Mouse (Mus musculus): ENCODE measurements at regions not wholly inside any gene's neighbourhood (a gene's known extent, or its start where the extent isn't known, plus 50 kb on each side); places are given as distances from the start of the nearest gene placed in this dataset.

- Histone ChIP-seq H3K4me1 (ENCODE audit: control insufficient read depth, insufficient read depth, low read length) (no peaks in the 10 kb centered on the region), H3K27ac (replicated peaks; ENCODE audit: low read depth, low read length) (no peak overlapping the region), H3K9me3 (ENCODE audit: control insufficient read depth, low read length) (0 out of 2 replicates have a peak, but pooled peaks cover 3% of the 10 kb centered on the region), H3K27me3 (replicated peaks; ENCODE audit: control insufficient read depth, insufficient read depth, low read length) (no peaks in the 10 kb centered on the region), H3K4me2 (ENCODE audit: low read depth, low read length) (no peak overlapping the region), H3K36me3 (ENCODE audit: control insufficient read depth, insufficient read depth, low read length) (no peaks in the 10 kb centered on the region), H3K9ac (ENCODE audit: low read depth, low read length) (no peak overlapping the region), H3K4me3 (ENCODE audit: low read depth, low read length) (no peak overlapping the region)
- WGBS = 87% methylated on average over 4 of the region's 4 CpGs
- no peak for DNase-seq (ENCODE audit: low spot score)
- ATAC-seq (ENCODE audit: low read depth) = no peak
Measured at GRCm38 (mm10) chr14:62043117-62043422, 249.3 kb upstream of the Rnaseh2b start.

GRCm38 (mm10) chr14:62050941-62051340 lies 241.4 kb upstream of the Rnaseh2b start:
- 88% methylated on average over 6 of the region's 6 CpGs for WGBS
- Histone ChIP-seq H3K9ac (ENCODE audit: low read depth, low read length) (no peak overlapping the region), H3K9me3 (ENCODE audit: control insufficient read depth, low read length) (peaks cover 11% of the 10 kb centered on the region; the same call in 1 of the 2 replicates), H3K4me3 (ENCODE audit: low read depth, low read length) (no peak overlapping the region), H3K4me2 (ENCODE audit: low read depth, low read length) (no peak overlapping the region), H3K27ac (replicated peaks; ENCODE audit: low read depth, low read length) (no peak overlapping the region), H3K36me3 (ENCODE audit: control insufficient read depth, insufficient read depth, low read length) (no peaks in the 10 kb centered on the region), H3K4me1 (ENCODE audit: control insufficient read depth, insufficient read depth, low read length) (peaks cover 6% of the 10 kb centered on the region; the same call in 1 of the 2 replicates), H3K27me3 (replicated peaks; ENCODE audit: control insufficient read depth, insufficient read depth, low read length) (no peaks in the 10 kb centered on the region)
- ATAC-seq (ENCODE audit: low read depth) (no peak), DNase-seq (ENCODE audit: low spot score) (no peak)

DNA sequence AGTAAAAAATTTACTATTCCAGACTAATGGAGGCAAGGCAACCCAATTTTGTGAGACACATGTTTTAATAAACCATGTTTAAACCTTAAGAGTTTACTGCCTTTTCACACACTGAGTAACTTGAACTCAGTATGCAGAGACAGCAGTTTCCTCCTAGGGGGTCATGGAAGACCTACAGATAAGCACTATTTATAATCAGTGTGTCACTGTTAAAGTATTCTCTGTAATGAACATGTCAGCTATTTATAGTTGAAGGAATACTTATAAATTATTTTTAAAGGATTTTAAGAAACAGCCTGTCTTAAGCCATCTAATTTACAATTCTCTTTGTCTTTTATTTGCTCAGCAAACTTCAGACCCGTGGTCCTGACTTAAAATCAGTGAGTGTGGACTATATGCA lies 240.5 kb upstream of the Rnaseh2b start:
- Histone ChIP-seq H3K4me1 (ENCODE audit: control insufficient read depth, insufficient read depth, low read length) (peaks cover 8% of the 10 kb centered on the region), H3K27me3 (replicated peaks; ENCODE audit: control insufficient read depth, insufficient read depth, low read length) (no peaks in the 10 kb centered on the region), H3K9me3 (ENCODE audit: control insufficient read depth, low read length) (peaks cover 11% of the 10 kb centered on the region; the same call in 1 of the 2 replicates), H3K36me3 (ENCODE audit: control insufficient read depth, insufficient read depth, low read length) (no peaks in the 10 kb centered on the region), H3K27ac (replicated peaks; ENCODE audit: low read depth, low read length) (no peak overlapping the region), H3K9ac (ENCODE audit: low read depth, low read length) (no peak overlapping the region), H3K4me2 (ENCODE audit: low read depth, low read length) (no peak overlapping the region), H3K4me3 (ENCODE audit: low read depth, low read length) (no peak overlapping the region)
- ATAC-seq (ENCODE audit: low read depth) (no peak), DNase-seq (ENCODE audit: low spot score) (no peak)
- WGBS = 61% methylated on average over 1 of the region's 1 CpGs

GRCm38 (mm10) chr14:62053004-62053403 lies 239.4 kb upstream of the Rnaseh2b start:
- H3K27ac ChIP-seq (replicated peaks; ENCODE audit: low read depth, low read length) = peak overlapping the region; percentile 44

DNA sequence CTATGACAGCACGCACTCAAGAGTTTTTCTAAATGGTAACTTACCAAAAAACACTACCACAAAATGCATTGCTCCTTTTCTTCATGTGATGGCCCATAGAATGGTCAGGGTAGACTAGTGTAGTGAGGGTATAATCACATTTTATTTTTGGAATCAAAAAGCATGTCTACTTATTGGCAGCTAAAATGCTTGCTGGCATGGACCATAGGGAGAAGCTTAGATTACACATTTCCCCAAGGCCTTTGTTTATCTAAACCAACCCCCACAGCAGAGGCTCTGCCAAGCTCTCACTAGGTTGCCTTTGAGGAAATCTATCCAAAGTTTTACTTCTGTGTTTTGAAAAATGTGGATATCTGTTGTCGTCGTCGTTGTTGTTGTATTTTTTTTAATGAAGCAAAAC lies 235.3 kb upstream of the Rnaseh2b start:
- Histone ChIP-seq H3K9ac (ENCODE audit: low read depth, low read length) (no peak overlapping the region), H3K36me3 (ENCODE audit: control insufficient read depth, insufficient read depth, low read length) (no peaks in the 10 kb centered on the region), H3K27ac (replicated peaks; ENCODE audit: low read depth, low read length) (peak overlapping the region; percentile 35; the same call in 1 of the 2 replicates), H3K27me3 (replicated peaks; ENCODE audit: control insufficient read depth, insufficient read depth, low read length) (no peaks in the 10 kb centered on the region), H3K9me3 (ENCODE audit: control insufficient read depth, low read length) (peaks cover 11% of the 10 kb centered on the region; the same call in 1 of the 2 replicates), H3K4me1 (ENCODE audit: control insufficient read depth, insufficient read depth, low read length) (peaks cover 12% of the 10 kb centered on the region), H3K4me2 (ENCODE audit: low read depth, low read length) (no peak overlapping the region), H3K4me3 (ENCODE audit: low read depth, low read length) (no peak overlapping the region)
- ATAC-seq (ENCODE audit: low read depth) (peak; percentile 62; the same call in 1 of the 2 replicates), DNase-seq (ENCODE audit: low spot score) (peak; percentile 89)
- 49% methylated on average over 4 of the region's 4 CpGs for WGBS

More at GRCm38 (mm10) chr14:62053004-62053403, 239.4 kb upstream of the Rnaseh2b start:
- no peak overlapping the region for H3K4me2 ChIP-seq (ENCODE audit: low read depth, low read length)
- DNase-seq (ENCODE audit: low spot score) = peak; percentile 24
- WGBS = 46% methylated on average over 6 of the region's 6 CpGs
- H3K4me1 ChIP-seq (ENCODE audit: control insufficient read depth, insufficient read depth, low read length) = peaks cover 12% of the 10 kb centered on the region
- H3K36me3 ChIP-seq (ENCODE audit: control insufficient read depth, insufficient read depth, low read length) = no peaks in the 10 kb centered on the region
- no peaks in the 10 kb centered on the region for H3K27me3 ChIP-seq (replicated peaks; ENCODE audit: control insufficient read depth, insufficient read depth, low read length)
- H3K4me3 ChIP-seq (ENCODE audit: low read depth, low read length) = no peak overlapping the region
- peaks cover 11% of the 10 kb centered on the region; the same call in 1 of the 2 replicates for H3K9me3 ChIP-seq (ENCODE audit: control insufficient read depth, low read length)
- no peak for ATAC-seq (ENCODE audit: low read depth)
- H3K9ac ChIP-seq (ENCODE audit: low read depth, low read length) = no peak overlapping the region

GRCm38 (mm10) chr14:62058100-62058499 lies 234.3 kb upstream of the Rnaseh2b start:
- Histone ChIP-seq H3K4me3 (ENCODE audit: low read depth, low read length) (no peak overlapping the region), H3K9ac (ENCODE audit: low read depth, low read length) (no peak overlapping the region), H3K4me1 (ENCODE audit: control insufficient read depth, insufficient read depth, low read length) (peaks cover 12% of the 10 kb centered on the region), H3K27me3 (replicated peaks; ENCODE audit: control insufficient read depth, insufficient read depth, low read length) (no peaks in the 10 kb centered on the region), H3K4me2 (ENCODE audit: low read depth, low read length) (no peak overlapping the region), H3K36me3 (ENCODE audit: control insufficient read depth, insufficient read depth, low read length) (no peaks in the 10 kb centered on the region), H3K9me3 (ENCODE audit: control insufficient read depth, low read length) (peaks cover 11% of the 10 kb centered on the region; the same call in 1 of the 2 replicates), H3K27ac (replicated peaks; ENCODE audit: low read depth, low read length) (no peak overlapping the region)
- ATAC-seq (ENCODE audit: low read depth) (no peak), DNase-seq (ENCODE audit: low spot score) (no peak)
- WGBS = 83% methylated on average over 1 of the region's 1 CpGs

DNA sequence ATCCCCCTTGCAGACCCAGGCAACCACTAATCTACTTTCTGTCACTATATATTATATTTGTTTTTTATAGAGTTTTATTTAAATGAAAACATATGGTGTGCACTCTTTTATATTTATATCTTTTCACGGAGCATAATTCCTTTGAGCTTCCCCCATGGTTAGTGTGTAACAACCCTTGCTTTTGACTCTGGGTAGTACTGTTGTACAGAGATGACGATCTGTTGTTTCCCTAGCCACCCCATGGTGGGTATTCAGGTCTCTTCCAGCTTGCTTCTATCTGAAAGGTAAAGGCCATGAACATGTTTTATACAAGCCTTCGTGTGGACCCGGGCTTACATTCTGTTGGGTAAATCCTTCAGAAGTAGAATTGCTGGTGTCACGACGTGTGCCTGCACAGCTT lies 221.2 kb upstream of the Rnaseh2b start:
- Histone ChIP-seq H3K9me3 (ENCODE audit: control insufficient read depth, low read length) (no peaks in the 10 kb centered on the region), H3K4me2 (ENCODE audit: low read depth, low read length) (no peak overlapping the region), H3K36me3 (ENCODE audit: control insufficient read depth, insufficient read depth, low read length) (no peaks in the 10 kb centered on the region), H3K4me3 (ENCODE audit: low read depth, low read length) (no peak overlapping the region), H3K27ac (replicated peaks; ENCODE audit: low read depth, low read length) (no peak overlapping the region), H3K27me3 (replicated peaks; ENCODE audit: control insufficient read depth, insufficient read depth, low read length) (no peaks in the 10 kb centered on the region), H3K4me1 (ENCODE audit: control insufficient read depth, insufficient read depth, low read length) (no peaks in the 10 kb centered on the region), H3K9ac (ENCODE audit: low read depth, low read length) (no peak overlapping the region)
- peak; percentile 32 for DNase-seq (ENCODE audit: low spot score)
- 69% methylated on average over 6 of the region's 6 CpGs for WGBS
- no peak for ATAC-seq (ENCODE audit: low read depth)

DNA sequence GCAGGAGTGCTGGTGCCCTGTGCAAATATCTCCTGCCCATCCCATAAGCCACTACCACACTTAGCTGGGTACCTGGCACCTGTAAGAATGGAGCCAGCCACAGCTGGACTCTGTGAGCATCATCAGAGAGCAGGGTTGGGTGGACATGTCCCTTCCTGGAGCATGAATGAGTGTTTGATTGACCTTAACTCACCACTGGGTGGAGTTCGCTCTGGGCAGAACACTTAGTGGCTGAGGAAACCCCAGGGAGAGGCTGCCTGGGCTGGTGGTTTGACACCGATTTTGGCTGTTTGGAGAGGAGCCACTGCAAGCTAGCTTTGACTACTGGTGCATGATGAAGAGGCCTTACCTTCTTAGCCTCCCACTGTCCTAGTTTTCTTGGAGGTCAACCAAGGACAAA lies 208.3 kb upstream of the Rnaseh2b start:
- 66% methylated on average over 2 of the region's 2 CpGs for WGBS
- Histone ChIP-seq H3K4me3 (ENCODE audit: low read depth, low read length) (no peak overlapping the region), H3K4me1 (ENCODE audit: control insufficient read depth, insufficient read depth, low read length) (0 out of 2 replicates have a peak, but pooled peaks cover 4% of the 10 kb centered on the region), H3K9ac (ENCODE audit: low read depth, low read length) (no peak overlapping the region), H3K36me3 (ENCODE audit: control insufficient read depth, insufficient read depth, low read length) (no peaks in the 10 kb centered on the region), H3K4me2 (ENCODE audit: low read depth, low read length) (no peak overlapping the region), H3K27ac (replicated peaks; ENCODE audit: low read depth, low read length) (no peak overlapping the region), H3K9me3 (ENCODE audit: control insufficient read depth, low read length) (no peaks in the 10 kb centered on the region), H3K27me3 (replicated peaks; ENCODE audit: control insufficient read depth, insufficient read depth, low read length) (no peaks in the 10 kb centered on the region)
- ATAC-seq (ENCODE audit: low read depth) (no peak), DNase-seq (ENCODE audit: low spot score) (no peak)

DNA sequence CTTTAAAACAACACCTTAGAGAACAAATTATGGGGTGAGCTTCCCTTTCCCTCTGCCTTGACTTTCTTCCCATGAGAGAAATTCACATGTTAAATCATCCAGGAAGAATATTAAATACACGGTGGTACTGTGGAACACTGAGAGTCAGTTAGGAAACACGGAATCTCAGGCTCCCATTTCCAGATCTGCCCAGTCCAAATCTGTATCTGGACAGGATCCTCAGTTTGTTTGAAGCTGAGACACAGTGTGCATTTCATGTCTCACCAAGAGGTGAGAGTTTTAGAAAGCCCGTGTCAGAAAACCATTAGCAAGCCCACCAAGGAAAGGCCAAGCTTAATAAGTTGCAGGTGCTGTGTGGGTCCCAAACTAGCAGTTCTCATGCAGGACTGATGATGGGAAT lies 204.2 kb upstream of the Rnaseh2b start:
- ATAC-seq (ENCODE audit: low read depth) (no peak), DNase-seq (ENCODE audit: low spot score) (no peak)
- 47% methylated on average over 3 of the region's 3 CpGs for WGBS
- H3K4me1 ChIP-seq (ENCODE audit: control insufficient read depth, insufficient read depth, low read length) = no peaks in the 10 kb centered on the region
- no peaks in the 10 kb centered on the region for H3K36me3 ChIP-seq (ENCODE audit: control insufficient read depth, insufficient read depth, low read length)
- no peak overlapping the region for H3K4me3 ChIP-seq (ENCODE audit: low read depth, low read length)
- no peak overlapping the region for H3K4me2 ChIP-seq (ENCODE audit: low read depth, low read length)
- no peak overlapping the region for H3K27ac ChIP-seq (replicated peaks; ENCODE audit: low read depth, low read length)
- H3K27me3 ChIP-seq (replicated peaks; ENCODE audit: control insufficient read depth, insufficient read depth, low read length) = no peaks in the 10 kb centered on the region
- H3K9ac ChIP-seq (ENCODE audit: low read depth, low read length) = no peak overlapping the region
- H3K9me3 ChIP-seq (ENCODE audit: control insufficient read depth, low read length) = no peaks in the 10 kb centered on the region

All from embryonic facial prominence, embryonic 14.5 days (tissue).